Mouse (Mus musculus) testis, adult 2 months (tissue): ENCODE data around the gene Zmiz1. TPM values are rescaled to one million over a fixed set of nuclear protein-coding genes. Genes with fewer than 3 reads are reported as not detected.

Experiments
- H3K27ac ChIP-seq: fragments of 200-500 bp; 2 replicates; pipeline ENCODE4 v1.5.1; 2012; ENCODE audit warnings: low read depth, low read length; ENCODE audit not compliant: control insufficient read depth, insufficient read depth
- H3K27me3 ChIP-seq: fragments of 200-500 bp; 2 replicates; pipeline ENCODE4 v1.6.1; 2012; ENCODE audit warnings: mild to moderate bottlenecking, low read length, moderate library complexity; ENCODE audit not compliant: control insufficient read depth, insufficient read depth
- H3K36me3 ChIP-seq: fragments of 200-500 bp; 2 replicates; pipeline ENCODE4 v1.6.1; 2012; ENCODE audit warnings: mild to moderate bottlenecking, low read length; ENCODE audit not compliant: control insufficient read depth, insufficient read depth
- H3K4me1 ChIP-seq: fragments of 200-500 bp; 2 replicates; pipeline ENCODE4 v1.6.1; 2012; ENCODE audit warnings: low read length; ENCODE audit not compliant: control insufficient read depth, insufficient read depth
- H3K4me3 ChIP-seq: fragments of 200-500 bp; 2 replicates; pipeline ENCODE4 v1.5.1; 2012; ENCODE audit warnings: low read depth, mild to moderate bottlenecking, low read length, moderate library complexity, mixed read lengths; ENCODE audit not compliant: control insufficient read depth
- CTCF ChIP-seq: fragments of 200-500 bp; IDR thresholded peaks from 2 replicates; pipeline ENCODE4 v1.5.1; 2012; ENCODE audit warnings: low read depth, mild to moderate bottlenecking, inconsistent platforms, low read length, moderate library complexity; ENCODE audit not compliant: control insufficient read depth, insufficient read depth, insufficient replicate concordance
- POLR2A ChIP-seq: fragments of 200-500 bp; IDR thresholded peaks from 2 replicates; pipeline ENCODE4 v1.6.1; 2012; ENCODE audit warnings: low read depth, mild to moderate bottlenecking, inconsistent platforms, low read length, moderate library complexity; ENCODE audit not compliant: control insufficient read depth
- polyA plus RNA-seq: library from polyadenylated mRNA; depleted of rRNA; stranded (reverse); fragments of >200 nt; gene quantifications from 2 replicates; pipeline ENCODE4 v1.2.3, GENCODE M21; 2012

Gene Zmiz1
- polyA plus RNA-seq, 1 experiment, result 9.1 TPM

DNA sequence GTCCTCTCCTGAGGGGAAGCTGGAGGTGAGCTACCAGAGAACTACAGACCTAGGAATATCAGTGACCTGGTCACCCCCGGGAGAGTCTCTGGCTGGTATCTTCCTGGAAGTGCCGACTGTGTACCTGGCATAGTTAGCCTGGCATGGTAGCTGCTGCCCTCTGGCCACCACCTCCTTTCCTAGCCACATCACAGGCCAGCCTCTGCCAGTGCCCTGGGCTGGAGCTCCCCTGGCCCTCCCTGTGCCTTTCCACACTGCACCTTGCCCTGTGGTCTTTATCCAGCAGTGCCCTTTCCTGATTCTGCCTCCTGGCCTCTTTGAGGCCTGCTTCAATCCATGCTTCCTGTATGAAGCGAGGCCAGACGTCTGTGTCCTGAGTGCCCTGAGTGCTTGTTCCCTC lies 81.2 kb downstream of the Zmiz1 start:
- H3K36me3 ChIP-seq, result no peaks in the 10 kb centered on the region
- no peaks in the 10 kb centered on the region for H3K27me3 ChIP-seq
- H3K27ac ChIP-seq, result no peak overlapping the region
- no peak for TF ChIP-seq CTCF
- TF ChIP-seq POLR2A, result no peak
- no peaks in the 10 kb centered on the region for H3K4me1 ChIP-seq
- H3K4me3 ChIP-seq, result no peak overlapping the region

DNA sequence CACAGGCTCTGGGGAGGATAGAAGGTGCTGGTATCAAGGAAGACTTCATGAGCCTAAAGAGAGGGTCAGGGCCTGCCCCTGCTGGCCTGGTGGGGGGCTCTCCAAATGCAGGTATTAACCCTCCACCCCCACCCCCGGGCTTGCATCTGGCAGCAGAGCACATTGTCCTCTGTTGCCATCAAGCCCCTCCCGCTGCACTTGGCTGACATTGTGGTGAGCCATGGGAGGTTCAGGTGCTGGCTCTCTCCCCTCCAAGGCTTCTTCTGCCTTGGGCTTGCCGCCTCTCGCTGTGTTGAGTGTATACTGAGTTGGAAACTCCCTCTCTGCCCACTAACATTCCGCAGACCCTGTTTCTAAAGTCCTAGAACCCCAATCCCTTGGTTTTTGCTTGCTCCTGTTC lies 82.2 kb downstream of the Zmiz1 start:
- H3K4me3 ChIP-seq, result no peak overlapping the region
- H3K27ac ChIP-seq, result no peak overlapping the region
- TF ChIP-seq POLR2A, result no peak
- no peak for TF ChIP-seq CTCF
- no peaks in the 10 kb centered on the region for H3K4me1 ChIP-seq
- no peaks in the 10 kb centered on the region for H3K27me3 ChIP-seq
- no peaks in the 10 kb centered on the region for H3K36me3 ChIP-seq

DNA sequence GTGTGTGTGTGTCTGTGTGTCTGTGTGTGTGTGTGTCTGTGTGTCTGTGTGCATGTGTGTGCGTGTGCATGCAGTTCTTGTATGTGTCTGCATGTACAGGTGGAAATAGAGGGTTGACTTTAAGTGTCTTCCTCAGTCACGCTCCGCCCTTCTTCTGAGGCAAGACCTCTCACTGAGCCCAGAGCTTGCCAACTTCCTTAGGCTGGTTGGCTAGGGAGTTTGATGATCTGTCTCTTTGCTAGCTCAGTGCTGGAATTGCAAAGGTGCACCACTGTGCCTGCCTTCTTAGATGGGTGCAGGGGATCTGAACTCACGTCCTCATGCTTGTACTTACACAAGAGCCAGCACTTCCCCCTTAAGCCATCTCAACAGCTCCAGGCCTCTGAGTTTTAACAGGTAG lies 84.1 kb downstream of the Zmiz1 start:
- TF ChIP-seq CTCF (no peak), POLR2A (no peak)
- Histone ChIP-seq H3K27me3 (no peaks in the 10 kb centered on the region), H3K27ac (no peak overlapping the region), H3K36me3 (no peaks in the 10 kb centered on the region), H3K4me1 (peaks cover 3% of the 10 kb centered on the region), H3K4me3 (no peak overlapping the region)

DNA sequence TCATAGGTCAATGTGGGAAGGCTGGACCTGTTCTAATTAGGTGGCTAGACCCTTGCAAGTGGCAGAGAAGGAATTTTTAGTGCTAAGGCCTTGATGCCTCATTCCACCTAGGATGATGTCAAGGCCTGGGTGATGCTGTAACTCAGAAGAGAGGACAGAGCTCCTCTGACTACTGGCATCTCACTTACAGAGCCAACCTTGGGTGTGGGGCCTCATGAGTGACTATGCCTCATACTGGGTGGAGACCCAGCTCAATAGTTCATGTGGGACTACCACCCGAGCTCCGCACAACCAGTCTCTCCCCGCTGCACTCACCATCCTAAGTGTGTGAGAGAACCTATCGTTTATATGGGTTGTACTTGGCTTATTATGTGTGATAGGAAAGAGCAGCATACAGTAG lies 84.9 kb downstream of the Zmiz1 start:
- TF ChIP-seq POLR2A (no peak), CTCF (no peak)
- peaks cover 3% of the 10 kb centered on the region for H3K4me1 ChIP-seq
- H3K36me3 ChIP-seq, result no peaks in the 10 kb centered on the region
- H3K27ac ChIP-seq, result no peak overlapping the region
- no peaks in the 10 kb centered on the region for H3K27me3 ChIP-seq
- H3K4me3 ChIP-seq, result no peak overlapping the region

DNA sequence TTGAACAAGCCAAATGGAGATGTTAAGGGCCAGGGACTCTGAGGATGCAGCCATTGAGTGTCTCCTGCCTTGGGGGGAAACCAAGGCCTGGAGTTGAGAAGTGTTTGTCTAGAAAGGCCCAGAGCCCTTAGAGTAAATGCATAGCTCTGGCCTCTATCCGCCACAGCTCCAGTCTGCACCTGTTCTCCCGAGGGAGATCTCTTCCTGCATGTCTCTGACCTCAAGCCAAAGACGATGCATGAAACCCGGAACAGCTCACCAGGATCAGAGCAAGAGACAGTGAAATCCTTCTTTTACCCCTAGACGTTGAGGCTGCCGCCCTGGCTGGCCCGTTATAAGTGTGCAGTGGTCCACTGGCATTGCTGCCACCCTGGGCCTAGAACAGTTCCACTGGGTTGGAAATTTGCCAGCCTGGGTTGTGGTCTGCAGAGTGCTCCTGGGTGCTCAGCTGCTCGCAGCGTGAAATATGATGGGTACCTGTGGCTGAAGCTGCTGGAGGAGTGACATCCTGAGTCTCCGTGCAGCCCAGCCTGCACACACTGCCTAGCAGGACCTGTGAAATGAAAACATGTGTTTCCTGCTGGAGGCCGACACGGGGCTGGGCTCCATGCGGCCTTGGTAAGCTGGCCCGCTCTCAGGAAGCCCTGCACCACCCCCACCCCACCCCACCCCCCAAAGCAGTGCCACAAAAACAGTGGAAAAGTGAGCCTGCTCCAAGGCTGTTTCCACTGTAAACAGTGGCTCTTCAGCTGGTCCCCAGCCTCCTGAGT lies 88.1 kb downstream of the Zmiz1 start:
- H3K27me3 ChIP-seq, result no peaks in the 10 kb centered on the region
- H3K4me1 ChIP-seq, result peaks cover 3% of the 10 kb centered on the region
- no peak overlapping the region for H3K27ac ChIP-seq
- TF ChIP-seq CTCF (no peak), POLR2A (no peak)
- no peaks in the 10 kb centered on the region for H3K36me3 ChIP-seq
- no peak overlapping the region for H3K4me3 ChIP-seq

- Histone ChIP-seq H3K4me3 (no peak overlapping the region), H3K4me1 (peaks cover 3% of the 10 kb centered on the region), H3K27me3 (no peaks in the 10 kb centered on the region), H3K27ac (no peak overlapping the region), H3K36me3 (no peaks in the 10 kb centered on the region)
- no peak for TF ChIP-seq POLR2A
- TF ChIP-seq CTCF, result no peak
These were observed 88.9 kb downstream of the Zmiz1 start for GRCm38 (mm10) chr14:25547882-25548281.

DNA sequence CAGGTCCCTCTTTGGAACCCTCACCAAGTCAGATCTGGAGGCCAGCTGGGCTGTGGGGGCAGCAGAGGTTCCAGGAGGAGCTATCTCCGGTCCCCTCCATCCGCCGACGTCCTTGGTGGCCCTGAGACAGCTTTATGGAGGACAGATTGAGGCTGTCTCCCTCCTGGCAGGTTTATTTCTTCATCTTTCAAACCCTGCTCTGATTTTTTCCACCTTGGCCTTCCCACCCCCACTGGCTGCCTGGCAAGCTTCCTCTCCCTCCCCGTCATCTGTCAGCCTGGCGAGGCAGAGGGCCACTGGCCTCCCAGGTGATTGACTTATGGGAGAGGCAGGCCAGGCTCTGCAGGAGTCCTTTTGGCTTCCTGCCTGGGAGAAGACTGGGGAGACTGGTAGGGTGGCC lies 89.7 kb downstream of the Zmiz1 start:
- Histone ChIP-seq H3K27me3 (no peaks in the 10 kb centered on the region), H3K4me1 (peaks cover 3% of the 10 kb centered on the region), H3K36me3 (no peaks in the 10 kb centered on the region), H3K4me3 (no peak overlapping the region), H3K27ac (no peak overlapping the region)
- TF ChIP-seq POLR2A, result no peak

DNA sequence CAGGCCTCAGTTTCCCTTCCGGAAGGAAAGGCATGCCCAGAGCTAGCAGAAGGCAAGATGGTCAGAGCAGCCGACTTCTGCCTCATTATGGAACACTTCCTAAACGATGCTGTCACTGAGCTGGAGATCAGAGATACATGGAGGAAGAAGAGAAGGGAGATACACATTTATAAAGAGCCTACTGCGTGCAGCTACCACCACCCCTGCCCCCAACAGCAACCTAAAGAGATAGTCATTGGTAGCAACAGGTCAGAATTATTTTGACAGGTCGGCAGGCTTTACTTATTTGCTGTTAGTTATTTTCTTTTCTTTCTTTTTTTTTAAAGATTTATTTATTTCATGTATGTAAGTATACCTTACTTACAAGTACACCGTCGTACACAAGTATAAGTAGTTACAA lies 90.1 kb downstream of the Zmiz1 start:
- no peaks in the 10 kb centered on the region for H3K27me3 ChIP-seq
- H3K4me3 ChIP-seq, result no peak overlapping the region
- no peak overlapping the region for H3K27ac ChIP-seq
- H3K36me3 ChIP-seq, result no peaks in the 10 kb centered on the region
- no peak for TF ChIP-seq CTCF
- no peak for TF ChIP-seq POLR2A
- H3K4me1 ChIP-seq, result peaks cover 3% of the 10 kb centered on the region
